Mouse (Mus musculus) liver, embryonic 15.5 days (tissue): ENCODE data around the gene H2afv. TPM values are rescaled to one million over a fixed set of nuclear protein-coding genes. Genes with fewer than 3 reads are reported as not detected.
"Not testable (repeated sequence)": the region's sequence is repeated elsewhere in the genome, so short reads cannot be mapped to it uniquely, and the experiment has no call there.

Experiments used
- ATAC-seq: fragments of 200-750 bp; cut with Nextera tagmentation; 2 replicates; pipeline ENCODE4 v1.8.0; 2017; ENCODE audit warnings: moderate number of reproducible peaks, mild to moderate bottlenecking, moderate library complexity; ENCODE audit not compliant: insufficient read depth
- H3K27ac ChIP-seq: fragments of 300-500 bp; sonication (generic); replicated peaks from 2 replicates; pipeline ENCODE4 v1.5.1; 2015; ENCODE audit warnings: mild to moderate bottlenecking, inconsistent platforms
- H3K27me3 ChIP-seq: fragments of 300-500 bp; sonication (generic); 2 replicates; pipeline ENCODE4 v1.6.1; 2015; ENCODE audit warnings: mild to moderate bottlenecking, inconsistent platforms
- H3K36me3 ChIP-seq: fragments of 300-500 bp; sonication (generic); replicated peaks from 2 replicates; pipeline ENCODE4 v1.6.1; 2015; ENCODE audit warnings: moderate library complexity, mild to moderate bottlenecking, inconsistent platforms
- H3K4me1 ChIP-seq: fragments of 300-500 bp; sonication (generic); replicated peaks from 2 replicates; pipeline ENCODE4 v1.6.1; 2015; ENCODE audit warnings: inconsistent platforms
- H3K4me2 ChIP-seq: fragments of 300-500 bp; sonication (generic); 2 replicates; pipeline ENCODE4 v1.6.1; 2015; ENCODE audit warnings: moderate library complexity, mild to moderate bottlenecking, inconsistent platforms
- H3K4me3 ChIP-seq: fragments of 300-500 bp; sonication (generic); replicated peaks from 2 replicates; pipeline ENCODE4 v1.5.1; 2015; ENCODE audit warnings: mild to moderate bottlenecking, inconsistent platforms
- H3K9ac ChIP-seq: fragments of 300-500 bp; sonication (generic); 2 replicates; pipeline ENCODE4 v1.6.1; 2015; ENCODE audit warnings: moderate library complexity, mild to moderate bottlenecking, inconsistent platforms
- H3K9me3 ChIP-seq: fragments of 300-500 bp; sonication (generic); replicated peaks from 2 replicates; pipeline ENCODE4 v1.6.1; 2016; ENCODE audit warnings: inconsistent platforms
- whole genome bisulfite sequencing: fragments of 180-500 bp; shearing (Covaris S2); methylation state at CpG from one replicate; pipeline ENCODE4 v1.1.7; 2015; ENCODE audit warnings: mixed read lengths; ENCODE audit not compliant: insufficient replicate concordance; 5-methylcytosine and 5-hydroxymethylcytosine counted together
- polyA plus RNA-seq: library from polyadenylated mRNA; unstranded; fragments of >200 nt; fragmentation: Nextera tagmentation; extraction: Ambion mirVana; gene quantifications from 2 replicates; pipeline ENCODE4 v1.2.1, GENCODE M21; 2015

Gene H2afv
- polyA plus RNA-seq, 1 experiment from 2014 or later = 118 TPM

DNA sequence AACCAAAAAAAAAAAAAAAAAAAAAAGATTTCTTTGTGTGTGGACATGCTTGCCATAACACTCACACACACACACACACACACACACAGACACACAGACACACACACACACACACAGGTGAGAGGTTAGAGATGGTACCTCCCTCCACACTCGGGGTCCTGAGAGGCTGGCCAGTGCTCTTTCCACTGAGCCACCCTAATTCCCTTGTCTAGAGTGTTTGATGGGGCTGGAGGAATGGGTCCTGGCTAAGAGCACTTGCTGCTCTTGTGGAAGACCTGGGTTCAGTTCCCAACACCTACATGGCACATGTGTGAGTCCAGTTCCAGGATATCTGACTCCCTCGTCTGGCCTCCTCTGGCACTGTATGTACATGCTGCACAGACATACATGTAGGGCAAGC lies 6.6 kb downstream of the H2afv start:
- peaks cover 8% of the 10 kb centered on the region for H3K4me1 ChIP-seq
- no peak overlapping the region for H3K4me2 ChIP-seq
- ATAC-seq = 0 out of 2 replicates have a peak, but pooled peaks have one; percentile 31
- no peak overlapping the region for H3K27ac ChIP-seq
- no peaks in the 10 kb centered on the region for H3K27me3 ChIP-seq
- no peak overlapping the region for H3K9ac ChIP-seq
- no peak overlapping the region for H3K4me3 ChIP-seq
- H3K9me3 ChIP-seq = no peaks in the 10 kb centered on the region
- 92% methylated on average over 2 of the region's 2 CpGs for WGBS
- peaks cover 84% of the 10 kb centered on the region for H3K36me3 ChIP-seq

DNA sequence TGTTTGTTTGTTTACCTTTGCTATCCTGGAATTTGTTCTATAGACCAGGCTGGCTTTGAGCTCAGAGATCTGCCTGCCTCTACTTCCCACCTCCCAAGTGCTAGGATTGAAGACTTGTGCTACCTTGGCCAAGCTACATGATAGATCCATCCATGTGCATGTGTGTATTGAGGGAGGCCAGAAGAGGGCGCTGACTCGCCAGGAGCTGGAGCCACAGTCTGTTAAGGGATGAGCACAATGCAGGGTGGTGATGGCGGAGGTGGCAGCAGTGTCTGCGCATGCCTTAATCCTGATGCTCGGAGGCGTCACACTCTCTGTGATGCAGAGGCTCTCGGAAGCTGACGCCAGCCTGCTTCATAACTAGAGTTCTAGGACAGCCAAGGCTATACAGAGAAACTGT lies 7.8 kb downstream of the H2afv start:
- 63% methylated on average over 8 of the region's 8 CpGs for WGBS
- H3K4me3 ChIP-seq = no peak overlapping the region
- no peaks in the 10 kb centered on the region for H3K9me3 ChIP-seq
- H3K4me2 ChIP-seq = no peak overlapping the region
- H3K36me3 ChIP-seq = peaks cover 93% of the 10 kb centered on the region
- no peak overlapping the region for H3K9ac ChIP-seq
- H3K27ac ChIP-seq = no peak overlapping the region
- ATAC-seq = peak; percentile 52; the same call in 1 of the 2 replicates
- H3K4me1 ChIP-seq = no peaks in the 10 kb centered on the region; the same call in 1 of the 2 replicates
- no peaks in the 10 kb centered on the region for H3K27me3 ChIP-seq

DNA sequence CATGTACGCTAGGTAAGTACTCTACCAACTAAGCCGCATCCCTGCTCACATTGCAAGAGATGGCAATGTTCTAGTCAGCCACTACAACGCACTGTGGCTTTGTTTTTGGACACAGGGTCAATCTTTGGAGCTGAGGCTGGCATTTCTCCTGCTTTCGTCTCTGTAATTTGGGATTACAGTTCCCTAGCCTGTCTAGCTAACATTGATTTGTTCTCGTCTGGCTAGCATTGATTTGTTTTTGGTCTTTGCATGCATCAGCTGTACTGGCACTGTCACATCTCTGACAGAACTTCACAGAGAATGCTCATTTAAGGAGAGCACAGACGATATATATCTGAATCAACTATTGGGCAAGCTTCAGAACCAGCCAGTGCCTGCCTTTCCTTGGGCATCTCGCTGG lies 14.1 kb downstream of the H2afv start:
- Histone ChIP-seq H3K4me3 (no peak overlapping the region), H3K4me2 (no peak overlapping the region), H3K36me3 (peaks cover 97% of the 10 kb centered on the region), H3K4me1 (no peaks in the 10 kb centered on the region), H3K27me3 (no peaks in the 10 kb centered on the region), H3K27ac (no peak overlapping the region), H3K9me3 (no peaks in the 10 kb centered on the region), H3K9ac (no peak overlapping the region)
- no peak for ATAC-seq
- WGBS = 84% methylated on average over 7 of the region's 7 CpGs

DNA sequence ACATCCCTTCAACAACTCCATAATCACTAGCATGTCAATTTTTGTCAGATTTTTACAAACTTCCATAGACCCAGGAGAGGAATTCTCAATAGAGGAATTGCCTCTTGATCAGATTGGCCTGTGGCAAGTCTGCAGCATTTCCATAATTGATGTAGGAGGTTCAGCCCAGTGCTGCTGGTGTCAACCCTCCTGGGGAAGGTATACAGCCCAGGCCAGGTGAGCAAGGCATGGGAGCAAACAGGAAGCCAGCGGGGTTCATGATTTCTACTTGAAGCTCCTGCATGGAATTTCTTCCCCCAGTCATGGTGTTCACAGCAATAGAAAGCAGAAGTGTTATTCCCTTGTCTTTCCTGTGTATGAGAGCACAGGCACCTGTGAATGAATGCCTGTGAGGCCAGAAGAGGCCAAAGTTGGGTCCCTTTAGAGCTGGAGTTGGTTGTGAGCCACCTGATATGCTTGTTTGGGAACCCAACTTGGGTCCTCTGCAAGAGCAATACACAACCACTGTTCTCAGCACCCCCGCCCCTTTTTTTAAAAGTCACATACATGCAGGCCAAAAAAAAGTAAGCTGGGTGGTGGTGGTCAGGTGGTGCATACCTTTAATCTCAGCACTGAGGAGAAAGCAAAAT lies 23.4 kb downstream of the H2afv start:
- peak overlapping the region; percentile 35 for H3K27ac ChIP-seq
- no peak for ATAC-seq

DNA sequence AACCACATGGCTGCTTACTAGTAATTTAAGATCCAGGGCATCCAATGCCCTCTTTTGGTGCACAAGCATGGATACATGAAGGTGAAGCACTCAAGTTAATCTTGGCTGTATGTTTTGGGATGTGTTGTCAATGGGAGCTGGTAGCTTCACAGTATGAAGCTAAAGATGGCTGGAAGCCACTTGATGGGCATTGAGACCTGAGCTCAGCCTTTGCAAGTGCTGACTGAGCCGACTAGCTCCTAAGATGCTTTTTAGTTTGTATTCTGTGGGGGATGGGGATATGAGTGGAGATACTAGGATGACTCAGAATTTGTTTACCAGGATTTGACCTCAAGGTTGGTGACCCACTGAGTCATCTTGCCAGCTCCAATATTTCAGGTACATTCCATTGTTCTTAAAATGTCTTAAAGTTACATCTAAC lies 23.9 kb downstream of the H2afv start:
- Histone ChIP-seq H3K27me3 (no peaks in the 10 kb centered on the region), H3K4me3 (no peak overlapping the region), H3K36me3 (peaks cover 75% of the 10 kb centered on the region), H3K4me2 (no peak overlapping the region), H3K4me1 (peaks cover 33% of the 10 kb centered on the region), H3K9ac (no peak overlapping the region), H3K9me3 (no peaks in the 10 kb centered on the region), H3K27ac (peak overlapping the region; percentile 35)
- WGBS = 17% methylated on average over 1 of the region's 1 CpGs
- ATAC-seq = no peak

More for the DNA sequence above, 23.4 kb downstream of the H2afv start:
- H3K4me1 ChIP-seq = peaks cover 29% of the 10 kb centered on the region
- H3K4me2 ChIP-seq = no peak overlapping the region
- 71% methylated on average over 2 of the region's 2 CpGs for WGBS
- H3K9me3 ChIP-seq = no peaks in the 10 kb centered on the region
- peaks cover 79% of the 10 kb centered on the region for H3K36me3 ChIP-seq
- H3K4me3 ChIP-seq = no peak overlapping the region
- H3K9ac ChIP-seq = no peak overlapping the region
- H3K27me3 ChIP-seq = no peaks in the 10 kb centered on the region

DNA sequence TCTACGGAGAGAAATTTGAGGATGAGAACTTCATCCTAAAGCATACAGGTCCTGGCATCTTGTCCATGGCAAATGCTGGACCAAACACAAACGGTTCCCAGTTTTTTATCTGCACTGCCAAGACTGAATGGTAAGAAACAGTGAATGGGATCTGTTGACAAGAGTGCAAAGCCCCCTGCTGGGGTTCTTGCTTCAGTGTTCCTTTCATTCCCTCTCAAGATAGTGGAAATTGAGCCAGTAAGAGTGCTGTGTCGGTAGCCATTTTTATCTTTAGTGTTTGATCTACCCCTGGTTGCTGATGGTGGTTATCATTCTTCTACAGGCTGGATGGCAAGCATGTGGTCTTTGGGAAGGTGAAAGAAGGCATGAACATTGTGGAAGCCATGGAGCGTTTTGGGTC lies 25.1 kb downstream of the H2afv start:
- Histone ChIP-seq H3K4me1 (peaks cover 42% of the 10 kb centered on the region), H3K27ac (peak overlapping the region; percentile 21; the same call in 1 of the 2 replicates), H3K36me3 (peaks cover 64% of the 10 kb centered on the region)
- not testable (repeated sequence) for H3K27me3 ChIP-seq, H3K9ac ChIP-seq, ATAC-seq, H3K9me3 ChIP-seq, H3K4me2 ChIP-seq, H3K4me3 ChIP-seq
- 43% methylated on average over 4 of the region's 4 CpGs for WGBS

DNA sequence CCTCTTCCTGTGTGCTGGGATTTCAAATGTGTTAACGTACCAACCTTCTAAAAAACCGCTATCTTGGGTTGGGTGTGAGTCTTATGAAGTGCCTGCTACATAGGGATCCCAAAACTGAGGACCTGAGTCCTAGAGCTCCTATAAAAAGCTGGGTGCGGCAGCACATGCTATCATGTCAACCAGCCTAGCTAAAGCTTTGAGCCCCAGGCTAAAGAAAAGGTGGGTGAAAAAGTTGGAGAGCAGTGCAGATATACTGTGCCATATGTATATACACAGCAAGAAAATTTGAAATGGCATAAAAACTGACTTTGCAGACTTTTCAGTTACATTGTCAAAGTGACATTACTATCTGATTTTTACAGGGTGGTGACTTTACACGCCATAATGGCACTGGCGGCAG lies 25.5 kb downstream of the H2afv start:
- H3K4me3 ChIP-seq = no peak overlapping the region
- H3K27me3 ChIP-seq = no peaks in the 10 kb centered on the region
- WGBS = 61% methylated on average over 5 of the region's 5 CpGs
- peaks cover 4% of the 10 kb centered on the region; the same call in 1 of the 2 replicates for H3K9me3 ChIP-seq
- no peak for ATAC-seq
- peaks cover 42% of the 10 kb centered on the region for H3K4me1 ChIP-seq
- H3K27ac ChIP-seq = no peak overlapping the region
- 0 out of 2 replicates have a peak overlapping the region, but pooled peaks have one; percentile 93 for H3K4me2 ChIP-seq
- H3K36me3 ChIP-seq = peaks cover 64% of the 10 kb centered on the region
- no peak overlapping the region for H3K9ac ChIP-seq

DNA sequence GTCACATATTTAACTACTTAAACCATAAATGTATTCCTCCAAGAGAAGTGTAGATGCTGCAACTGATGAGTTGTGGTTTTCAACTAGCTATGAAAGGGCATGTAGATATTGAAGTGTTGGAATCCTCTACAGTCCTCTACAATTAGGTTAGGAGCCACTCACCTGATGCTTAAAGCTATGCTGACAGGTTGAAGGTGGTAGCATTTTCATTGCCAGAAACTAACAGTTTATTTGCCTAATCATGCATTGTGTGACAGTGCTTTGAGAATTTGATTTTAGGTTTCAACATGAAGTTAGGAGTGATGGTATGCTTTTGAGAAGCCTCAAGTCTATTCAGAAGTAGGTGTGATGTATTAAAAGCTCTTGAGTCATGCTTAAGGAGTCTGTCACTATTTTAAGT lies 26.8 kb downstream of the H2afv start:
- no peak for ATAC-seq
- Histone ChIP-seq H3K27ac (peak overlapping the region; percentile 94), H3K9me3 (peaks cover 16% of the 10 kb centered on the region), H3K36me3 (peaks cover 57% of the 10 kb centered on the region), H3K4me3 (peak overlapping the region; percentile 80), H3K27me3 (no peaks in the 10 kb centered on the region), H3K4me1 (peaks cover 46% of the 10 kb centered on the region), H3K9ac (no peak overlapping the region), H3K4me2 (peak overlapping the region; percentile 93)

DNA sequence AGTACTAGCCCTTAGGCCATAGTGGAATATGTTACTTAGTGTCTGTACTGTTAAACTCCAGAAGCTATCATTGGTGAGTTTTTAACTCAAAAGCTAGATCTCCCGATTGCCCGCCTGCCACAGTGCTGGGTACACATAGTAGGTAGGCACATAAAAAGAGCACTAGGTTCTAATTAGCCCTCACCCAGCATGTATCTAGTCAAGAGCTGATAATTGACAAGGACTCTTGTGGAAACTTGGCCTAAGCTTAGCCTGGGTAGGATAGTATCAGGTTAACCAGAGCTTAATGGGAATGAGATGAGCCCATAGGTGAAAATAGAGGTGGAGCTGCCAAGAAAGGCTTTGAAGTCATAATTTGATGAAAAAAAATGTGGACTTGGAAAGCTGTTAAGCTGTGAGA lies 27.2 kb downstream of the H2afv start:
- H3K4me3 ChIP-seq = peak overlapping the region; percentile 80
- H3K9ac ChIP-seq = peak overlapping the region; percentile 75
- H3K4me1 ChIP-seq = peaks cover 46% of the 10 kb centered on the region
- H3K36me3 ChIP-seq = peaks cover 53% of the 10 kb centered on the region
- H3K27ac ChIP-seq = peak overlapping the region; percentile 94
- no peak for ATAC-seq
- H3K9me3 ChIP-seq = peaks cover 18% of the 10 kb centered on the region
- H3K4me2 ChIP-seq = peak overlapping the region; percentile 93
- no peaks in the 10 kb centered on the region for H3K27me3 ChIP-seq
- 13% methylated on average over 2 of the region's 2 CpGs for WGBS

DNA sequence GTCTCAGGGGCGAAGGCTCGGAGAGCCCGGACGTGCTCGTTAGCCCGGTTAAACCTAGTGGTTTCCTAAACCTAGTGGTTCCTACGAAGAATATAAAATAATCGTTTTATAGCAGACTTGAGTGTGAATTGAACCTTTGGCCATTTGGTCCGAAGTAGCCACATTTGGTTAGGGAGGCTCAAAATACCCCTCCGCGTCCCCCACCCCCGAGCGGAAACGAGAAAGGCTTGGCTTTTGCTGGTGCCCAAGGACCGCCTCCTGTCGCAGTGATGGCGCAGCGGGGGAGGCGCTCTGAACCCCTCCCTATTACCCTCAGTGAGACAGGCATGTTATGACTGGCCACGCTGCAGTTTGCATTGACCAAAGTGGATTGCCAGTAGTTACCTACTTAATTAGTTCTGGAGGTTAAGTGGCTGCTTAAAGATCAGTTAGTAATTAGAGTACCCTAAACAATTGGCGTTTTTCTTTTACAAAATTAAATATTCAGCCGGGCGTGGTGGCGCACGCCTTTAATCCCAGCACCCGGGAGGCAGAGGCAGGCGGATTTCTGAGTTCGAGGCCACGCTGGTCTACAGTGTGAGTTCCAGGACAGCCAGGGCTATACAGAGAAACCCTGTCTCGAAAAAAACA lies 27.7 kb downstream of the H2afv start:
- Histone ChIP-seq H3K4me2 (peak overlapping the region; percentile 93), H3K4me3 (peak overlapping the region; percentile 80), H3K36me3 (peaks cover 48% of the 10 kb centered on the region), H3K4me1 (peaks cover 51% of the 10 kb centered on the region), H3K9ac (peak overlapping the region; percentile 75), H3K9me3 (peaks cover 18% of the 10 kb centered on the region), H3K27me3 (no peaks in the 10 kb centered on the region), H3K27ac (peak overlapping the region; percentile 94)
- under 1% methylated on average over 30 of the region's 30 CpGs for WGBS
- ATAC-seq = peak; percentile 59

DNA sequence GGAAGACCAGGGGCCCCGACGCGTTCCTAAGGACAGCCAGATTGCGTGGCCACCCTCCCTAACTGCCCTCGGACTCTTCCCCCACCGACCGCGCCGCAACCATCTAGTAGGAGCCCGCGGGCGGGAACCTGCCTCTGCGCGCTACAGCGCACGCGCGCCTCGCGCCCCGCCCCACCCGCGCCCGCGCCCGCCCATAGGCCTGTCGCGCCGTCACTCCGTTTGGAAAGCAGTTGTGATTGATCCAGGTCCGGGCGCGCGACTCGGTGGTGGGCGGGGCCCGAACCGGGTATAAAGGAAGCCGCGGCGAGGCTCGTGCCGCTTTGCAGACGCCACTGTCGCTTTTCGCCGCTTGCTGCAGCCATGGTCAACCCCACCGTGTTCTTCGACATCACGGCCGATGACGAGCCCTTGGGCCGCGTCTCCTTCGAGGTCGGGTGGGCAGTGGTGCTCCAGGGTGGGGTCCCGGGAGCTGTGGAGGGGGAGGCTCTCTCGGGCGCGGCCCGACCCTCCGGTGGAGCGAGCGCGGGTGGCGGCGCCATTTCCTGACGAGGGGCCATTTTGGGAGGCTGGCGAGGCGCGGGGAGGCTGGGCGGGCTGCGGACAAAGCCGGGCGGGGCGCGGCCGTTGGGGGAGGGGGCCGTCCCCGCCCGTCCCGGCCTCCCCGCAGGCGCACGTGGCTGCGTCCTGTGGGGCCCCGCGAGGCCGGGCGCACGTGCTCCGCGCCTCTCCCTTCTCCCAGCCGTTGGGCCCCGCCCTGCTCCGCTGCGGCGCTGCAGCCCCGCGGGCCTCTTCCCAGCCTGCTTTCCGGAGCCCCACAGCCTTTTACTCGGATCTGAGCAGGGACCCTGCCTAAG lies 28.5 kb downstream of the H2afv start:
- WGBS = under 1% methylated on average over 102 of the region's 102 CpGs
- peaks cover 41% of the 10 kb centered on the region for H3K36me3 ChIP-seq
- peaks cover 18% of the 10 kb centered on the region for H3K9me3 ChIP-seq
- H3K4me1 ChIP-seq = peaks cover 52% of the 10 kb centered on the region
- peak overlapping the region; percentile 75 for H3K9ac ChIP-seq
- peak; percentile 91 for ATAC-seq
- H3K27me3 ChIP-seq = no peaks in the 10 kb centered on the region
- H3K27ac ChIP-seq = peak overlapping the region; percentile 94
- H3K4me3 ChIP-seq = peak overlapping the region; percentile 80
- H3K4me2 ChIP-seq = peak overlapping the region; percentile 93
